Mouse (Mus musculus) bone marrow macrophage, adult 2 months (primary cell): ENCODE data around the gene Rap1gds1. TPM values are rescaled to one million over a fixed set of nuclear protein-coding genes. Genes with fewer than 3 reads are reported as not detected.
A peak's percentile ranks its signal among the peaks of the same experiment; 100 is the strongest.

Experiments used
- H3K27ac ChIP-seq: 2 replicates; pipeline ENCODE4 v1.5.1; 2012; ENCODE audit warnings: low read depth, low read length; ENCODE audit not compliant: insufficient read depth
- H3K4me1 ChIP-seq: 2 replicates; pipeline ENCODE4 v1.6.1; 2012; ENCODE audit warnings: low read length; ENCODE audit not compliant: control insufficient read depth, insufficient read depth
- H3K4me3 ChIP-seq: 2 replicates; pipeline ENCODE4 v1.5.1; 2012; ENCODE audit warnings: mild to moderate bottlenecking, low read length, moderate library complexity; ENCODE audit not compliant: insufficient read depth
- CTCF ChIP-seq: IDR thresholded peaks from 2 replicates; pipeline ENCODE4 v1.5.1; 2012; ENCODE audit warnings: low read depth, mild to moderate bottlenecking, low read length, moderate library complexity
- POLR2A ChIP-seq: IDR thresholded peaks from 2 replicates; pipeline ENCODE4 v1.6.1; 2012; ENCODE audit warnings: mild to moderate bottlenecking, low read depth, low read length, borderline replicate concordance
- polyA plus RNA-seq: library from polyadenylated mRNA; stranded (reverse); fragments of >200 nt; gene quantifications from 2 replicates; pipeline ENCODE4 v1.2.4, GENCODE M21; 2012; ENCODE audit not compliant: missing spikeins, insufficient read depth, insufficient read length

Gene Rap1gds1
- polyA plus RNA-seq, 1 experiment = 98.9 TPM

DNA sequence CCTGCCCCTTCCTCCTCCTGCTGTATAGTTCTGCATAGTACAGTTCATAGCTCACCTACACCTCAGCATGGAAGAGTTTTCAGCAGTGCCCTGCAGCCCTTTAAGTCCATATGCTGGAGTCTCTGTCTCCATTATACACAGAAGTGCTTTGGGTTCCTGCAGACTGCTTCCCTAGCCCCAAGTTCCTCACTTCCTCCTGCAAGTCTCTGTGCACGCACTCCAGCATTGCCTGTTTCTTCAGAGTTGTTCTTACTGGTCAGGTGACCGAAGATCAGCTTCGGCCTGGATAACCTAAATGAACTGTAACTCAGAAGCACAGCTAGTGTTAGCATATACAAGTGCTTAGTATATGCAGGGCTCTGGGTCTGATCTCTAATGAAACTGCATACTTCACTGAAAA lies 12.9 kb downstream of the Rap1gds1 start:
- Histone ChIP-seq H3K4me1 (peaks cover 46% of the 10 kb centered on the region), H3K27ac (peak overlapping the region; percentile 89), H3K4me3 (peak overlapping the region; percentile 32)
- TF ChIP-seq POLR2A (no peak), CTCF (no peak)

DNA sequence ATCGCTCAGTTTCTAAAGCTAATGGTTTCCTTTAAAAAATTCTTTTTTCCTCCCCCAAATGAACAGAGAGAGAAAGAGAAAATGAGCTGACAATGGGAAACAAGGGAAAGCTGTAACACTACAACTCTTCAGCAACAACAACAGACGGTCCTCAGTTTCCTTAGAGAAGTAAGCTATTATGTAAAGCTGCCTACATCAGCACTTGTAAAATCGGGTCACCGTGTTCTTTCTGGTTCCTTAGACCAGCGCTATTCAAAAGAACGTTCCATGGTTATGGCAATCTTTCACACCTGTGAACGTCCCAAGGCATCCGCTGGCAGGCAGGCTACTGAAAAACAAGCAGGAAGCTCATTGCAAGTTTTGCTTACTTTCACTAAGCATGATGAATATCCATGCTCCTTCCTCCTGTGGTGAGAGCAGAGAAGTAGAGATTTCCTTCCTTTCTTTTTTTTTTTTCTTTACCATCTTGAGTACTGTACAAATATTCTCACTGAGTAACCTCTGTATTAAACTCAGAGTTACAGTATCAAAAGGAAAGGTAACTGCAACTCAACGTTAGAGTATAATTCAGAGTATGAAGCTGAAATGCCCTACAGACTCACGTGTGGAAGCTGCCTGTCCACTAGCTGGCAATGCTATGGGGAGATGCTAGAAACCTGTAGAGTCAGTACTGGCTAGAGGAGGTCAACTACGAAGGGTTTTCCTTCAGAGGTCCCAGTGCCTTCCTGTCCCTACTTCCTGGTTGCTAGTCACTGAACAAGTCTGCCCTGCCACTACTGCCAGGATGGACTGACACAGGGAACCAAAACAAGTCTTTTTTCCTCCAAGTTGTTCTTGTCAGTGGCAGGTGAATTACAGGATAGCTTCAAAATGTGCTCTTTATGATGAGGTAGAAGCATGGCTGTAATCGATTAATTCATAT lies 26.0 kb downstream of the Rap1gds1 start:
- peak overlapping the region; percentile 77 for H3K27ac ChIP-seq
- peak overlapping the region; percentile 9; the same call in 1 of the 2 replicates for H3K4me3 ChIP-seq
- H3K4me1 ChIP-seq = peaks cover 26% of the 10 kb centered on the region
- TF ChIP-seq POLR2A = no peak
- TF ChIP-seq CTCF = no peak

DNA sequence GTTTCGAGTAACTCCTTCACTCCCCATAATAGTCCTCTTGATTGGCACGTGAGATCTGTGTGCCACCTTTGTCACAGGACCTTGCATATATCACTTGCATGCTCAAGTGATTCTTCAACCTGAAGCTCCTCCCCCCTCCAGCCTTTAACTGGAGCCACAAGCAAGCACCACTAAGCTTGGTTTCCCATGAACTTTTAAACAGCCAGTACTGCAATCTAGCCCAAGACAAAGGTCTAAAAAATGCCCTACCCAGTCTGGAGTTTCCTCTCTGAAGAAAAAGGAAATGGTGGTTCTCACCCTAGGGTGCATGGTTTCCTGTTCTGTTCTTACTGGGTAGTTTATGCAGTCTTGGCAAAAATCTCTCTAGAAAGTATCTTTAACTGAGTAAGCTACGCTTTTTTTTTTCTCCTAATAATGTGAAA lies 32.6 kb downstream of the Rap1gds1 start:
- Histone ChIP-seq H3K4me1 (peaks cover 24% of the 10 kb centered on the region), H3K27ac (peak overlapping the region; percentile 96), H3K4me3 (peak overlapping the region; percentile 31; the same call in 1 of the 2 replicates)
- TF ChIP-seq POLR2A = no peak
- TF ChIP-seq CTCF = no peak

DNA sequence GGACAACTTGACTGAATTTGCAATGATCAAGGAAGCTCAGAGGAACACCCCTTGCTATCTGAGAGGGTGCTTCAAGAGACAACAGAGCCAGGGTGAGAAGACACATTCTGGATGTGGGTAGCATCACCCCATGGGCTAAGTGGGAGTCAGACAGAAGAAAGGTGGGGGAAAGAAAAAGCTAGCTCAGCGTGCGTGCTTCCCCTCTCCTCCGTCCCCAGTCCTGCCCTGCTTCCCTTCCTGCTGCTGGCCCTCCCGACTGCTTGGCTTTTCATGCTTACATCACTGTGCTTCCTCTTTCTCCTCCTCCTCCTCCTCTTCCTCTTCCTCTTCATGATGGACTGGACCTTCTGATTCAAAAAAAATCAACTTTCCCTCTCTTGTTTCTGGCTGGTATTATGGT lies 33.1 kb downstream of the Rap1gds1 start:
- H3K27ac ChIP-seq = peak overlapping the region; percentile 96

DNA sequence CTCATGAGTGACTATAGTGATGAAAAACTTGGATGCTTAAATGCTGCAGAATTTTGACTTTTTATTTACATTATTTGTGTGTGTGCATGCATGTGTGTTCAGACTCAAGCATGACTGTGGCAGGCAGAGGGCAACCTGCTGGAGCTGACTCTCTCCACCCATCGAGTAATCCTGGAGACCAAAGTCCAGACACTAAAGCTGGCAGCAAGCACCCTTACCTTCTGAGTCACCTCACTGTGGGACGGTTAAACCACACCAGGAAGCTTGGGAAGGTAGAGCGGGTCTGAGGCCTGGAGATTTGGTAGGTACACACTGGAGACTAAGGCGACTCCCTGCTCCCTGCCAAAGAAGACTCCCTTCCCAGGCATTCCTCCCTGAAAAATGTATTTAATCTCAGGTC lies 38.0 kb downstream of the Rap1gds1 start:
- TF ChIP-seq CTCF (no peak), POLR2A (no peak)
- no peak overlapping the region for H3K27ac ChIP-seq
- peaks cover 14% of the 10 kb centered on the region for H3K4me1 ChIP-seq
- H3K4me3 ChIP-seq = no peak overlapping the region

More for the DNA sequence above, 33.1 kb downstream of the Rap1gds1 start:
- Histone ChIP-seq H3K4me3 (peak overlapping the region; percentile 48), H3K4me1 (peaks cover 27% of the 10 kb centered on the region)
- TF ChIP-seq POLR2A = no peak
- TF ChIP-seq CTCF = no peak

DNA sequence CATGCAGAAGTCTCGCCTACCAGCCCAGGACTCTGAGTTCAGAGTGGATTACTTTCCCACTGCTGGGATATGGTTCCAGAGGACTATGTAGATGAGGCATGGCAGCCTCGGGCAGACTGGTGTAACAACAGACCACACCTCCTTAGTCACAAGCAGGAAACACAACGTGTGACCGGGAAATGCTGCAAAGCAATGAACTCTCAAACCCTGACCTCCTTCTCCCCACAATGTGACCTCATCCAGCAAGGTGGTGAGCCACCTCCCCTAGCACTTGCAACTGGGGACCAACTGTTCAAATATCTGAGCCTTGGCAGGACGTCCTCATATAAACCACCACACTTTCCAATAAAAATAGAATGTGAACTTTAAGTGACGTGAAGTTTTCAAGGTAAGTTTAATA lies 41.8 kb downstream of the Rap1gds1 start:
- no peak for TF ChIP-seq POLR2A
- TF ChIP-seq CTCF = no peak
- Histone ChIP-seq H3K4me3 (no peak overlapping the region), H3K27ac (no peak overlapping the region), H3K4me1 (peaks cover 9% of the 10 kb centered on the region)

DNA sequence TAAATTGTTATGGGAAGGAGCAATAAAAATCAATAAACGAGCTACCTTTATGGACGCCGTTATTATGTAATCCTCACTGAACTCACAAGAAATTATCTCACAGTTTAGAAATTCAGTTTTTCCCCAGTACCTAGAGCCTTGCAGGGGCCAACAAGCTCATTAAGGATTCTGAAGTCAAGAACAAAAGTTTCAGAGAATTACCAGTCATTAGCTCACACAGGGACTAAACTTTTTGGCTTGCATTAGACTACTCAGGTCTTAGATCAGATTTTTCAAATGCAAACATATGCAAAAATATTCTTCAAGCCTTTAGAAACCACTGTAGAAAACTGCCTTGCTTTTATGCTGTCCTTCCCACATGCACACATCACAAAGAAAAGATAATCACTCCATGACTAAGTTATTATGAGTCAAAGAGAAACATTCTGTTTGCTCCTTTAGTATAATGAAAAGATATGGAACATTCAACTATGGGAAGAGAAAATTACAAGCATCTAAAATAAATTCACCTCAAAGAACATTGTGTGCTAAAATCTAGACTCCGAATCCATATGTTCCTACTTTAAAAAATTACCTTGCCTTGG lies 44.3 kb downstream of the Rap1gds1 start:
- no peak for TF ChIP-seq CTCF
- no peak for TF ChIP-seq POLR2A
- Histone ChIP-seq H3K4me1 (peaks cover 1% of the 10 kb centered on the region), H3K27ac (no peak overlapping the region), H3K4me3 (no peak overlapping the region)

DNA sequence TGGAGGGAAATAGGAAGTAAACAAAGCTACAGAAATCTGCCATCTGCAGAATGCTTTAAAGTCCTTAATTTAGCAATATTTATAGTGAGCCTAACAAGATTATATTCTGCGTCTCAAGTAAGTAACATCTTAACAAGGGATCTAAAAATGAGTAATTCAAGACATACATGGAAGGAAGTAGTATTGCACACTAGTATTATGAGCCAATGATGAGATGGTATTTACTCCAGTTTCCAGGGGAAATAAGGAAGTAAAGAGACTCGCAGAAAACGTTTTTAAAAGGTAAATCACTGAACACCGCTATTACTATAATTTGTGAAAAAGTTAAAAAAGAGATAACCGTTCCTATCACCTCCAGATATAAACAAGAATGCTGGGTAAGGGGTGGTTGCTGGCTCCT lies 49.9 kb downstream of the Rap1gds1 start:
- H3K4me1 ChIP-seq = peaks cover 23% of the 10 kb centered on the region
- H3K4me3 ChIP-seq = no peak overlapping the region
- H3K27ac ChIP-seq = peak overlapping the region; percentile 31
- TF ChIP-seq POLR2A (no peak), CTCF (no peak)

DNA sequence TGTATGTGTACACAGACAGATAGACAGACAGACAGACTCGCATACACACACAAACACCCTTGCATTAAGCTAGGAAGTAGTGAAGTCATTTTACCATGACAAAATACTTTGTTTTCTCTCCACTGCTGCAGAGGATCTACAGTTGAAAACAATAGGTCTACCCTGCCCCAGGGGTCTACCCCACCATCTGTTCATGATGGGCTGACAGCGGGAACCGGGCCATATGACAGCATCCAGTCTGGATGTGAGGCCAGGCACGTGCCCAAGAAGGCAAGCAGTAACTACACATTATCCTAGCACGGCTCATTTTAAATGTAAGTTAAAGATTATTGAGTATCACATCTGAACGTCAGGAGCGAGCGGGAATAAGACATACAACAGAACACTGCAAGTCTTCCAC lies 51.4 kb downstream of the Rap1gds1 start:
- Histone ChIP-seq H3K4me1 (peaks cover 23% of the 10 kb centered on the region), H3K4me3 (no peak overlapping the region), H3K27ac (no peak overlapping the region)
- no peak for TF ChIP-seq CTCF
- no peak for TF ChIP-seq POLR2A

DNA sequence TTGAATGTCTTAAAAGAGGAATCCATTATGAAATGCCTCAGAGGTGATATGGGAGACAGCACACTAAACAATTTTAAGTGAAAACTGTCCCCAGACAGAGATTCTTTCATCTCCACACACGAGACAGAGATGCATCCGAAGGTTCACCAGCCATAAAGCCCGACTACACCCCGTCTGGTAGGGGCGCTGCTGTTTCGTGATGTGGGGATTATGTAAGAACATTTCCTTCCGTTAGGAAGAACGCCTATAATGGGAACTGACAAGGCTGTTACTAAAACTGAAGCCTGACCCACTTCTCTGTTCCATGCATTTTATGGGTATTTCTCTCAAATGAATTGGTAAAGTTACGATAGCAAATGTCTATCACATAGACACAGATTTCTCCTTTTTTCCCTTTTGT lies 62.6 kb downstream of the Rap1gds1 start:
- TF ChIP-seq CTCF = 0 out of 2 replicates have a peak, but pooled peaks have one; percentile 22
- no peak for TF ChIP-seq POLR2A
- H3K4me3 ChIP-seq = no peak overlapping the region
- no peak overlapping the region for H3K27ac ChIP-seq
- H3K4me1 ChIP-seq = peaks cover 7% of the 10 kb centered on the region
